Mouse (Mus musculus) CH12.LX (cell line): Measurements from ENCODE around the gene Zfp708. TPM values are rescaled to one million over a fixed set of nuclear protein-coding genes. Genes with fewer than 3 reads are reported as not detected.

Source experiments
- DNase-seq: peaks from one replicate; pipeline ENCODE4 v3.0.0-alpha.2; 2013; ENCODE audit errors: extremely low read depth
- H3K27ac ChIP-seq: 2 replicates; pipeline ENCODE4 v1.5.1; 2012; ENCODE audit warnings: low read depth, mild to moderate bottlenecking, control low read depth, moderate library complexity; ENCODE audit not compliant: insufficient read depth
- H3K27me3 ChIP-seq: replicated peaks from 2 replicates; pipeline ENCODE3; 2012; ENCODE audit warnings: inconsistent platforms
- H3K36me3 ChIP-seq, 2 experiments: replicated peaks in 1 of 2; 2 replicates each; pipeline versions ENCODE3 to v1.6.1; 2012; ENCODE audit warnings: inconsistent platforms in 1 of 2, low read length in 1 of 2, mild to moderate bottlenecking in 1 of 2, mixed read lengths in 1 of 2, moderate library complexity in 1 of 2; ENCODE audit not compliant: control insufficient read depth in 1 of 2, insufficient read depth in 1 of 2
- H3K4me1 ChIP-seq, 2 experiments: 2 replicates each; pipeline ENCODE4 v1.6.1; 2012; ENCODE audit warnings: inconsistent platforms in 1 of 2, moderate library complexity in 1 of 2; ENCODE audit not compliant: insufficient read depth in 2 of 2, control insufficient read depth in 1 of 2
- H3K4me2 ChIP-seq: 2 replicates; pipeline ENCODE4 v1.6.1; 2012; ENCODE audit warnings: low read depth, mild to moderate bottlenecking, control low read depth; ENCODE audit not compliant: poor library complexity, insufficient read depth, severe bottlenecking
- H3K4me3 ChIP-seq, 3 experiments: fragments of 150-350 bp in 1 of 3; sonication (generic) in 1 of 3; replicated peaks in 1 of 3; 2 replicates each; pipeline versions ENCODE3 to v1.5.1; 2011 to 2012; ENCODE audit warnings: low read depth in 2 of 3, low read length in 2 of 3, mild to moderate bottlenecking in 2 of 3, moderate library complexity in 2 of 3, control low read depth in 1 of 3, improper control_type of control experiment in 1 of 3, inconsistent platforms in 1 of 3, mixed read lengths in 1 of 3; ENCODE audit not compliant: poor library complexity in 1 of 3
- H3K79me2 ChIP-seq: replicated peaks from 2 replicates; pipeline ENCODE4 v1.6.1; 2012; ENCODE audit warnings: mild to moderate bottlenecking, moderate library complexity; ENCODE audit not compliant: control insufficient read depth, poor library complexity, insufficient read depth, severe bottlenecking; ENCODE audit errors: extremely low read depth
- H3K9ac ChIP-seq: 2 replicates; pipeline ENCODE4 v1.6.1; 2012; ENCODE audit warnings: low read depth, mild to moderate bottlenecking, control low read depth, moderate library complexity; ENCODE audit not compliant: insufficient read depth
- H3K9me3 ChIP-seq: replicated peaks from 2 replicates; pipeline ENCODE3; 2012; ENCODE audit warnings: low read length, inconsistent platforms, mixed read lengths
- BHLHE40 ChIP-seq: IDR thresholded peaks from 2 replicates; pipeline ENCODE4 v1.6.1; 2011; ENCODE audit warnings: mild to moderate bottlenecking, low read depth, low read length, improper control_type of control experiment
- CTCF ChIP-seq, 2 experiments: IDR thresholded peaks in 1 of 2; conservative IDR thresholded peaks in 1 of 2; 2 replicates each; pipeline ENCODE4 v1.5.1; 2011 to 2012; ENCODE audit warnings: low read depth in 2 of 2, low read length in 2 of 2, improper control_type of control experiment in 1 of 2, inconsistent platforms in 1 of 2, mild to moderate bottlenecking in 1 of 2, moderate library complexity in 1 of 2
- ETS1 ChIP-seq: conservative IDR thresholded peaks from 2 replicates; pipeline ENCODE4 v1.6.1; 2012; ENCODE audit warnings: low read depth, mild to moderate bottlenecking, inconsistent platforms, low read length, improper control_type of control experiment, moderate library complexity
- GABPA ChIP-seq: IDR thresholded peaks from 2 replicates; pipeline ENCODE4 v1.6.1; 2012; ENCODE audit warnings: low read depth, low read length, improper control_type of control experiment, inconsistent platforms; ENCODE audit not compliant: insufficient replicate concordance
- JUND ChIP-seq: conservative IDR thresholded peaks from 2 replicates; pipeline ENCODE4 v1.6.1; 2011; ENCODE audit warnings: low read depth, low read length, improper control_type of control experiment
- KAT2A ChIP-seq: IDR thresholded peaks from 2 replicates; pipeline ENCODE4 v1.6.1; 2012; ENCODE audit warnings: low read length, improper control_type of control experiment, inconsistent platforms; ENCODE audit not compliant: insufficient replicate concordance
- MAX ChIP-seq: IDR thresholded peaks from 2 replicates; pipeline ENCODE4 v1.6.1; 2011; ENCODE audit warnings: low read length, improper control_type of control experiment
- MEF2A ChIP-seq: IDR thresholded peaks from 2 replicates; pipeline ENCODE4 v1.6.1; 2014; ENCODE audit warnings: low read depth, mild to moderate bottlenecking, inconsistent platforms, low read length, improper control_type of control experiment, borderline replicate concordance
- MXI1 ChIP-seq: IDR thresholded peaks from 2 replicates; pipeline ENCODE4 v1.6.1; 2011; ENCODE audit warnings: mild to moderate bottlenecking, low read depth, low read length, improper control_type of control experiment
- MYC ChIP-seq: IDR thresholded peaks from 2 replicates; pipeline ENCODE4 v1.6.1; 2011; ENCODE audit warnings: low read depth, mild to moderate bottlenecking, improper control_type of control experiment, low read length
- NELFE ChIP-seq: IDR thresholded peaks from 2 replicates; pipeline ENCODE4 v1.6.1; 2011; ENCODE audit warnings: low read depth, low read length, improper control_type of control experiment
- NRF1 ChIP-seq: IDR thresholded peaks from 2 replicates; pipeline ENCODE4 v1.6.1; 2014; ENCODE audit warnings: low read depth, mild to moderate bottlenecking, inconsistent platforms, low read length, improper control_type of control experiment, moderate library complexity
- RCOR1 ChIP-seq: conservative IDR thresholded peaks from 2 replicates; pipeline ENCODE4 v1.6.1; 2012; ENCODE audit warnings: low read depth, mild to moderate bottlenecking, inconsistent platforms, low read length, improper control_type of control experiment
- SIN3A ChIP-seq: IDR thresholded peaks from 2 replicates; pipeline ENCODE4 v1.6.1; 2012; ENCODE audit warnings: low read length, improper control_type of control experiment, inconsistent platforms
- SMC3 ChIP-seq: IDR thresholded peaks from 2 replicates; pipeline ENCODE4 v1.6.1; 2011; ENCODE audit warnings: low read depth, low read length, improper control_type of control experiment
- TBP ChIP-seq: conservative IDR thresholded peaks from 2 replicates; pipeline ENCODE4 v1.6.1; 2011; ENCODE audit warnings: low read depth, low read length, improper control_type of control experiment
- UBTF ChIP-seq: IDR thresholded peaks from 2 replicates; pipeline ENCODE4 v1.6.1; 2012; ENCODE audit warnings: low read depth, mild to moderate bottlenecking, inconsistent platforms, low read length, improper control_type of control experiment, moderate library complexity
- USF1 ChIP-seq: IDR thresholded peaks from 2 replicates; pipeline ENCODE4 v1.6.1; 2014; ENCODE audit warnings: low read depth, mild to moderate bottlenecking, inconsistent platforms, low read length, improper control_type of control experiment
- USF2 ChIP-seq: conservative IDR thresholded peaks from 2 replicates; pipeline ENCODE4 v1.6.1; 2011; ENCODE audit warnings: low read depth, low read length, improper control_type of control experiment
- ZC3H11A ChIP-seq: IDR thresholded peaks from 2 replicates; pipeline ENCODE4 v1.6.1; 2012; ENCODE audit warnings: low read depth, mild to moderate bottlenecking, inconsistent platforms, low read length, improper control_type of control experiment
- ZMIZ1 ChIP-seq: IDR thresholded peaks from 2 replicates; pipeline ENCODE4 v1.6.1; 2012; ENCODE audit warnings: low read depth, mild to moderate bottlenecking, inconsistent platforms, low read length, improper control_type of control experiment
- dilution Hi-C: fragments of 300-500 bp; cut with MboI; formaldehyde crosslinking; loops from 2 replicates; pipeline ENCODE4 v1.14.3; 2020; ENCODE audit warnings: low sequenced_read_pairs; ENCODE audit not compliant: extremely low pct_unique_long_range_greater_than_20kb, extremely low pct_ligation_motif_present
- in situ Hi-C: fragments of 300-500 bp; cut with MboI; formaldehyde crosslinking; loops from 3 replicates; pipeline ENCODE4 v1.14.3; 2019; ENCODE audit warnings: low sequenced_read_pairs, low pct_ligation_motif_present, low pct_unique_long_range_greater_than_20kb, mixed read lengths
- polyA plus RNA-seq: library from polyadenylated mRNA; unstranded; fragments of >175 nt; gene quantifications from 2 replicates; pipeline ENCODE4 v1.2.1, GENCODE M21; 2012; ENCODE audit warnings: low read depth; ENCODE audit not compliant: insufficient read length
- total RNA-seq, 2 experiments: library from RNA; depleted of rRNA; stranded (reverse); fragments of 300-350 nt in 1 of 2; fragments of >200 nt in 1 of 2; gene quantifications; 2 replicates each; pipeline ENCODE4 v1.2.3; 2012 to 2014

Gene Zfp708
- total and polyA plus RNA-seq, 3 experiments = 0.81 to 4.2 (median 1.1) TPM

GRCm38 (mm10) chr13:67112096-67112495, 14.3 kb upstream of the Zfp708 start:
- peaks cover 5 to 13% of the 10 kb centered on the region in 2 experiments for H3K4me1 ChIP-seq
- dilution Hi-C loops (no loop called here), in situ Hi-C loops (no loop called here)
- H3K36me3 ChIP-seq = no peaks in the 10 kb centered on the region
- no peak overlapping the region for H3K4me2 ChIP-seq
- no peaks in the 10 kb centered on the region for H3K27me3 ChIP-seq
- H3K9me3 ChIP-seq = no peaks in the 10 kb centered on the region
- H3K4me3 ChIP-seq = no peak overlapping the region
- no peak for DNase-seq
- 0 out of 2 replicates have a peak, but pooled peaks cover 4% of the 10 kb centered on the region for H3K79me2 ChIP-seq
- no peak overlapping the region for H3K9ac ChIP-seq
- TF ChIP-seq SIN3A (no peak), MYC (no peak), NELFE (no peak), KAT2A (no peak), BHLHE40 (no peak), MXI1 (no peak), MEF2A (no peak), UBTF (no peak), ZMIZ1 (no peak)
- TF ChIP-seq, all 38 proteins: peak for 0
- H3K27ac ChIP-seq = no peak overlapping the region

- H3K9ac ChIP-seq = peak overlapping the region; percentile 28
- 0 out of 2 replicates have a peak, but pooled peaks cover 4% of the 10 kb centered on the region for H3K79me2 ChIP-seq
- H3K4me2 ChIP-seq = peak overlapping the region; percentile 60; the same call in 1 of the 2 replicates
- H3K4me1 ChIP-seq = peaks cover 5 to 22% of the 10 kb centered on the region in 2 experiments
- H3K4me3 ChIP-seq = peak overlapping the region; percentile 46 to 91 (median 66)
- in situ Hi-C loops (no loop called here), dilution Hi-C loops (no loop called here)
- no peaks in the 10 kb centered on the region for H3K9me3 ChIP-seq
- H3K27me3 ChIP-seq = no peaks in the 10 kb centered on the region
- H3K27ac ChIP-seq = no peak overlapping the region
- peaks cover 9 to 13% of the 10 kb centered on the region in 2 experiments for H3K36me3 ChIP-seq
- TF ChIP-seq USF2 (no peak), NRF1 (no peak), RCOR1 (no peak), MAX (peak; percentile 52; the same call in 1 of the 2 replicates), ZC3H11A (no peak), MEF2A (peak; percentile 6; the same call in 1 of the 2 replicates), MXI1 (0 out of 2 replicates have a peak, but pooled peaks have one; percentile 13), NELFE (no peak), SMC3 (peak; percentile 27), ETS1 (no peak), GABPA (no peak), ZMIZ1 (no peak), TBP (peak; percentile 5; the same call in 1 of the 2 replicates), USF1 (no peak), CTCF (conservative IDR thresholded peaks at IDR 0.05 in 1 of 2, IDR thresholded peaks at IDR 0.05 in 1 of 2; ENCODE audit: low read depth in 2 of 2, low read length in 2 of 2) (peak in 1 of 2 experiments; percentile 42; a peak in 2 of 4 replicates), JUND (peak; percentile 38; the same call in 1 of the 2 replicates)
- no peak for DNase-seq
These were observed 11.0 kb upstream of the Zfp708 start for GRCm38 (mm10) chr13:67108821-67109206.
